Mouse (Mus musculus) urinary bladder, postnatal 14 days (tissue): ENCODE results near the gene Sesn2.

Experiments used
- DNase-seq: peaks from one replicate; pipeline ENCODE4 v3.0.0; 2021; ENCODE audit warnings: low spot score

Gene Sesn2

GRCm38 (mm10) chr4:132514555-132515135 is 4.3 kb upstream of the Sesn2 start:
- peak; percentile 84 for DNase-seq

DNA sequence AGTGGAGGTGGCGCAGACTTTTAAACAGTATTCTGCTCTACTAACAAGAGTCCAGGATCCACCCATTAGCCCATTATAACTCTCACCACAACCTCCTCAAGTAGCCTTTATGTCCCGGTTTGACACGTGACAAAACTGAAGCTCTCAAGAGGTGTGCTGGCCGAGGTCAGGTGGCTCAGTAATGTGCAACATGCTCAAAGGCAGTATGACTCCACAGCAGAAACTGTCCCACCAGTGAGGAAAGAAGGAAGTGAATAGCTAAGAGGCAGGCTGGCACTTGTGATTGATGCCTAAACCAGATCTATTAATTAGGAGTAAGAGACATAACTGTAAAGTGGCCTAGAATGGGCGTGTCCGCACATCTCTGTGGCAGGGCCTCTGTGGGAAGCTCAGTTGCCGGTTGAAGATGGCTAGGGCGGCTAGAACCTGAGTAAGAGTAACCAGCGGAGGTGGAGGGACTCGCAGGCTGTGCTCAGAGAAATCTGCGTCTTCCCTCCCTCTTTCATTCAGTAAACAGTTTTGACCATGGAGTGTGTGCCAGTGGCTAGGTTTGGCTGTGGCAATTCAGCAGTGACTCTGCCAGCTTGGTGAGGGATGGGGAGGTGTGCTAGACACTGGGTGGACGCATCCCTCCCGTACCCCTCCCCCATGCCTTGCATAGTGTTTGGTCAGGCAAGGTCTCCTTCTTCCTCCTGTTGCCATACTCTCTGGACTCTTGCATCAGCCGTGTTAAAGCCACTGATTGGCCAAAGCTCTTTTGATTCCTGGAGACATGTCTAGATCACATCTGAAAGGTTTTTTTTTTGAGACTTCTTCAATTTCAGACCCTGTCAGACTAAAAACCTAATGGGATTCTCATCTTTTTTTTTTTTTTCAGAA is 3.3 kb upstream of the Sesn2 start:
- no peak for DNase-seq

DNA sequence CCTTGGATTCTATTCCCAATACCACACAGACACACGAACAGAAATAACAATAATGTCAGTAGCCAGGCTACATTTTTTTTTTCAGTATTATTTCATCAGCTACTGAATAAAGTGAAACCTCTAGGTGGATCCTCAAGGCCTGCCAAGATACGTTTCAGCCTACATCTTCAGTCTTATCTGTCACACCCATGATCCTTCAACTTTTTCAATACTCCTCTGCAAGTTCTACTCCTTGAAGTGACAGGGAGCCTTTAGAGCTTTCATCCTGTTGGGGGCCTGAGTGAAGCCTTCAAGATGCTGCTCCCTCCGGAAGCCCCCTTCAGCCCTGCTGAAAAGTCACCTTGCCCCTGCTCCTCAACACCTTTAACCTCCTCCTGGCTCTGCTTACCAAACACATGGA is 1.8 kb upstream of the Sesn2 start:
- no peak for DNase-seq

DNA sequence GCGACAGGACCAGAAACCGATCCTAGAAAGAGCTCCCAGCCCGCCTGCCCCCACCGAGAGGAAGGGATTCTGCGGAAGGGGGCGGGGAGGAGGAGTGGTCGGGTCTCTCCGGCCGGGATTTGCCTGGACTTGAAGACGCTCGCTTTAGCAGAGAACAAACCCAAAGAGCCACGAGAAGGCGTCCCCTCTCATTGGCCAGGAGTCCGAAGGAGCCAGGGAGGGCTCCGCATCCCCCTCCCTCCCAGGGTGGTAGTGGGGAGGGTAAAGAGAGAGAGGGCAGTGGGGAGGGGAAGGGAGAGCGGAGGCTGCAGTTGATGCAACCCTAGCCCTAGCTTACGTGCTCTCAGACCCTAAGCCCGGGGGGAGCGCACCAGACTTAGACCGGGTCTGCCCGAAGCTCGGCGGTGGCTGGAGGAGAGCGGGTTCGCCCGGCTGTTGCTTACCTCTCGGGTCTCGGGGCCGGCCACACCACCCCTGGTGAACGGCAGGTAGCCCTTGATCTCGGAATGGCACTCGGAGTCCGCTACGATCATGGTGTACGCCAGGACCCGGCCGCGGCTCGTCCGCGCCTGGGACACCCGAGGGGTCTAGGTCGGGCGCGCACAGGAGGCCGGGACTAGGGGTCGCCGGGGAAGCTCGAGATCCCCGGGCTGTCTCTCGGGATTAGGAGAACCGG is 542 bp downstream of the Sesn2 start:
- peak; percentile 90 for DNase-seq

- no peak for DNase-seq
Observed at GRCm38 (mm10) chr4:132507210-132507609, 3.1 kb downstream of the Sesn2 start.

DNA sequence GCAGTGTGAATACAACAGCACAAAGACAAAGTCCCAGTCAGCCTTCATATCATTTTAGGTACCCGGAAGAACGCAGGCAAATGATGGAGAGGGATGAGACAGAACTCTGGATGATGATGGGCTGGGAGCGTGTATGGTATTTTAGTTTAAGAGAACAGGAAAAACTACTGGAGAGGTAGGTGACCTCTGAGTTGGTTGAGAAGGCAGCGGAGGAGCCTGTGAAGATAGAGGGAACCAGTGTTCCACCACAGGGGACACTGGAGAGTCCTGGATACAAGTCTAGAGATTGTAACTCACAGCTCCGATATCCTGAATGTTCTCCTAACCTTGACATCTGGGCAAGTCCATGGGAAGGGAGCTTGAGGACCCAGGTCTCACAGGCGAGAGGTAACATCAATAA is 4.1 kb downstream of the Sesn2 start:
- no peak for DNase-seq

- DNase-seq = no peak
Observed at GRCm38 (mm10) chr4:132505800-132506199, 4.5 kb downstream of the Sesn2 start.

GRCm38 (mm10) chr4:132505034-132505738 is 5.1 kb downstream of the Sesn2 start:
- no peak for DNase-seq

GRCm38 (mm10) chr4:132503344-132503743 is 7.0 kb downstream of the Sesn2 start:
- DNase-seq = no peak

DNA sequence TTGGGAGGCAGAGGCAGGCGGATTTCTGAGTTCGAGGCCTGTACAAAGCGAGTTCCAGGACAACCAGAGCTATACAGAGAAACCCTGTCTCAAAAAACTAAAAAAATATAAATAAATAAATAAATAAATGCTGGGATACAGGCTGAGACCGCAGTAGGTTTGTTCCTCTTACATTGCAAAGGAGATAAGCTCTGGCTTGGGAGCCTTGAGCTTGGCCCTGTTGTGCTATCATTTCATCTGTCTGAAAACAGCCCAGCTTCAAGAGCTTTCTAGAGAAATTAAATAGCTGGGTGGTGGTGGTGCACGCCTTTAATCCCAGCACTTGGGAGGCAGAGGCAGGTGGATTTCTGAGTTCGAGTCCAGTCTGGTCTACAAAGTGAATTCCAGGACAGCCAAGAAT is 8.7 kb downstream of the Sesn2 start:
- DNase-seq = no peak

DNA sequence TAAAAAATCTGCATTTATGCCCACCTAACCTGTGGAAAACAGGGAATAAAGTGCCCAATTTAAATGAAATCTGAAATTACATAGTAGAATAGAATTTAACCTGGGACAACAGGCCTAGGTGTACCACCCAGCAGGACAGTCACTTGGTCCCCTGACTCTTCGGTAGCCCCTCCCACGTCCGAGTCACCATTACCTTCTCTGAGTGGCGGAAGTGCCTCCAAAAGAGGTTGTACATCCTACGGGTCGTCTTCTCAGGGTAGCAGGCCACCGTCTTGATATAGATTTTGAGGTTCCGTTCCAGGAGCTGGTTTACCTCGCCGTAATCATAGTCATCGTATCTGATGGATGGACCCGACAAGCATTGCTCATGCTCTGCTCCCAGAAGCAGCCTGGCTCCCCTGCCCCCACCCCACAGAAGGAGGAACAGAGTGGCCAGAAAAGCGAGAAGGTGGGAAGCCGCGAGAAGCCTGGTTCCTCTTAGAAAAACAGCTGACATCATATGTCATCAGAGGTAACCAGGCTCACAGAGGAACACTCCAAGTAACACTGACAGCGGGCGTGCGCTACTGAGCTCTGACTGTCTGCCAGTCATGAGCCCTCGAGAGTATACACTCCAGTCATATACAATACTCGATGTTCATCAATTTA is 15.9 kb downstream of the Sesn2 start:
- no peak for DNase-seq

GRCm38 (mm10) chr4:132492178-132493060 is 17.9 kb downstream of the Sesn2 start:
- no peak for DNase-seq

DNA sequence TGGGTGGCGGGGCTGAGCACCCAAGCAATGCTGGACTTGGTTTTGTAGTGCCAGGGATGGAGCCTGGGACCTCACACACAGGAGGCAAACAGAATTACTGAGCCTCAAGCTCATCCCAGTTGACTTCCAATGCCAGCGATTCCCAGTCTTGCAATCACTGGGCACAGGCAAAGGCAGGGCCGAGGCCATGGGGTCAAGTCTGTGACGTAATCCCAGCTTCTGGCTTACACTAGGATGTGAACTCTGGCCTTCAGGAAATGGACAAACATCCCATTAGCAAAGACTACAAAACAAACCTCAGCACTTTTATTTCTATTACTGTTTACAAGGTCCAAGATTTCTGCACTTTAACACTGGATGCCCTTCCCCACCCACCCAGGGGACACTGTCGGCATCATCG is 18.6 kb downstream of the Sesn2 start:
- no peak for DNase-seq

- DNase-seq = no peak
Observed at GRCm38 (mm10) chr4:132491057-132491456, 19.2 kb downstream of the Sesn2 start.

GRCm38 (mm10) chr4:132490273-132491010 is 19.9 kb downstream of the Sesn2 start:
- no peak for DNase-seq

GRCm38 (mm10) chr4:132488976-132489375 is 21.3 kb downstream of the Sesn2 start:
- no peak for DNase-seq

DNA sequence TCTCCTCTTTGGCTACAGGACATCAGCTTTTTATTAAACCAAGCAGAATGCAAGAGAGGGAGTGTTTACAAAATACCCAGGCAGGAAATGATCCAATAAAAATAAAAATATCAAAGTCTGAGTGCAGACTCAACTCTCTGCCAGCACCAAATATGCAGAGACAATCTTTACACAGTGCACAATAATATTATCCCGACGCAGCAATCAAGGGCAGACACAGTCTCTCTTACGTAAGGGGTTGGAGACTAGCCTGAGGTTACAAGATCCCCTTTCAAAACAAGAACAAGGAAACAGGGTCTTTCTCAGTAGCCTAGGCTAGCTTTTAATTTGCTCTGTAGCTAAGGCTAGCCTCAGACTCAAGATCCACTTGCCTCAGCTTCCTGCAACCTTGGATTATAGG is 21.8 kb downstream of the Sesn2 start:
- DNase-seq = no peak

DNA sequence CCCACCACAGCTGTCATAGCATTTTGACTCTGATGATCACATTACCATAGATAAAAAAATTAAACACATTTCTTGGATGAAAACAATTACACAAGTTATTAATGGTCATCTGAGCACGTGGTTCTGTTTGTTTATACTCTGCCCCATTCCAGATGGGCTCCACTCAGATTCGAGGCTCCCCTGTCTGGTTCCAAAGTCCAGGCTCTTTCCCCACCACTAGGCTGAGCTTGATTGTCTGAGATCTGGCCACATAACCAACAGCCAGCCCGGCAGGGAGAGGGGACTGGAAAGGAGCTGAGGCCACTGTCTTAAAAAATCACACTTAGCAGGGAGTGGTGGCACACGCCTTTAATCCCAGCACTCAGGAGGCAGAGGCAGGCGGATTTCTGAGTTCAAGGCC is 25.5 kb downstream of the Sesn2 start:
- no peak for DNase-seq

DNA sequence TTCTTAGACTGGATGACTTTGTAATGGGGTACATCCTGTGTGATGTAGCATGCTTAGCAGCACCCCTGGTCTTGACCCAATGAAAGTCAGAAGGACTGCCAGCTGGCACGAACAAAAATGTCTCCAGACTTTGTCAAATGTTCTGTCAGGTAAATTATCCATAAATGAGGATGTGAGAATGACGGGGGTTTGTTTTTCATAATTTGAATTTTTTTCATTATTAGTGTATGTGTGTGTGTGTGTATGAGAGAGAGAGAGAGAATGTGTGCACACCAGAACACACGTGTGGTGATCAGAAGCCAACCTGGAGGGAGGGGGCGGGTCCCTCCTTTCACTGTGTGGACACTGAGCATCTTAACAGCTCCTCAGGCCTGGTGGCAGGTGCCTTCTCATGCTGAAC is 26.1 kb downstream of the Sesn2 start:
- DNase-seq = no peak

DNA sequence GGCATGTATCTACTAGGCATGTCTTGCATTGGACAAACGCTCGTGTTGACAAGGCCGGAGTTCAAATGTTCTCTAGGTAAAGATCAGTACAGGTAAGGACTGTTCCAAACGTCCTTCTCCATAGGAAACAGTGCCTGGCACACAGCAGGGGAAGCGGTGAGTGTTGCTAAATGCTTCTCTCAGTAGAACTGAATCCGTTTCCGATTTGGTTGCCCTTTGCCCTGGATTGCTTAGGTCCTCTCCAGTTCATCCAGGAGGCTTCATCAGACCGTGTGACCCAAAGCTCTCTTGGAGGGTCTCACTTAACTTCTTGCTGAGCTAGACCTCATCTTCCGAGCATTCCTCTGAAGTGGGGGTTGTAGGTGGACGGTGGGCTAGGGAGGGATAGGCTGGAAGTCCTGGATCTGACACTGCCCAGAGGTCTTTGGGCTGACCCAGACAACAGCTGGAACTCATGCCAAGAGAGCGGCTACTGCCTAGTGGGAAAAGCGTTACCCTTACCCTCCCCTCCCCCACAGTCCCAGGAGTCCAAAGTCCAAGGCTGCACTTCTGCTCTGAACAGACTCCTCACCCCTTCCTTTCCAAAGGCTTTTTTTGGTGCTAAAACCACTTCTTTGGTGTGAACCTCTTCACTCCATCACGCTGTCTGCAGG is 27.2 kb downstream of the Sesn2 start:
- DNase-seq = no peak
